In the genomic region with DNA sequence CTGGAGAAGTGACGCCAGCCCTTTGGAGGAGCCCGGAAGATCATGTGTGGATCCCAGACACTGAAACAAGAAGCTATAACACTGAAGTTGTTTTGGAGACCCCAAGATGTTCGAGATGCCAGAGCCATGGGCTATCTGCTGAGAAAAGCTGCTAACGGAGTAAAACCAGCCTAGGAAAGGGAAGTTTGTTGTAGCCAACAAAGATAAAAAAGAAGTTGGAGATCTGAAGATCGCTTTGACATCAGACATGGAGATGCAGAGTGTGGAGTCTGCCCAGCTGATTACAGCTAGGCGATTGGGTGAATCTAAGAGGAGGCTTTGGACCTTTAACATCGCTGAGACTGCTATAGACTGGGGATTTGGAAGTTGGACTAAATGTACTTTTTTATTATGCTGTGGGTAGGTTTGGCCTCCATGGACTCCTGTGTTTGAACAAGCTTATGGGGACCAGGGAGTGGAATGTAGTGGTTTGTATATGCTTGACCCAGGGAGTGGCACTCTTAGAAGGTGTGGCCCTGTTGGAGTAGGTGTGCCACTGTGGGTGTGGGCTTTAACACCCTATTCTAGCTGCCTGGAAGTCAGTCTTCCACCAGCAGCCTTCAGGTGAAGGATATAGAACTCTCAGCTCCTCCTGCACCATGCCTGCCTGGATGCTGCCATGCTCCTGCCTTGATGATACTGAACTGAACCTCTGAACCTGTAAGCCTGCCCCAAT, we compare ENCODE assay signal across 1 mouse cellular context.
A peak's percentile ranks its signal among the peaks of the same experiment; 100 is the strongest.
TF ChIP-seq lines count a peak whose summit lies in the region.

No protein-coding gene starts in this region.

TF ChIP-seq in MEL, 35 proteins besides CTCF, POLR2A, EP300 and RAD21:
- TF ChIP-seq TCF12 (IDR thresholded peaks at IDR 0.05; ENCODE audit: low read depth, low read length) = peak; percentile 73
- TF ChIP-seq ETS1 (IDR thresholded peaks at IDR 0.05; ENCODE audit: low read depth, low read length) = peak; percentile 86
- 0 out of 2 replicates have a peak, but pooled peaks have one; percentile 18 for TF ChIP-seq HCFC1 (IDR thresholded peaks at IDR 0.05; ENCODE audit: low read depth, low read length)
- TF ChIP-seq RCOR1 (IDR thresholded peaks at IDR 0.05; ENCODE audit: low read depth, low read length) = peak; percentile 71
- 0 out of 2 replicates have a peak, but pooled peaks have one; percentile 45 for TF ChIP-seq MYB (IDR thresholded peaks at IDR 0.05; ENCODE audit: low read depth, low read length)
- peak; percentile 79 for TF ChIP-seq GATA1 (IDR thresholded peaks at IDR 0.05; ENCODE audit: low read depth, low read length)
- TF ChIP-seq SIN3A (IDR thresholded peaks at IDR 0.05; ENCODE audit: low read length) = peak; percentile 70
- peak; percentile 14; the same call in 1 of the 2 replicates for TF ChIP-seq TAL1 (IDR thresholded peaks at IDR 0.05; ENCODE audit: low read length)
